Mouse (Mus musculus) cerebellum, adult 2 months (tissue): ENCODE results near the gene Rbms1.

Experiments
- CTCF ChIP-seq: fragments of 200-500 bp; IDR thresholded peaks from 2 replicates; pipeline ENCODE4 v1.5.1; 2011; ENCODE audit warnings: low read depth, mild to moderate bottlenecking, control low read depth, low read length, moderate library complexity, borderline replicate concordance; ENCODE audit not compliant: insufficient read depth
- POLR2A ChIP-seq: fragments of 200-500 bp; IDR thresholded peaks from 2 replicates; pipeline ENCODE4 v1.6.1; 2011; ENCODE audit warnings: low read length, control low read depth, borderline replicate concordance; ENCODE audit not compliant: insufficient read depth

GRCm38 (mm10) chr2:60712891-60713290 lies 250.1 kb downstream of the Rbms1 start:
- TF ChIP-seq POLR2A (no peak), CTCF (no peak)
